Mouse (Mus musculus) CD4-positive, CD25-positive, alpha-beta regulatory T cell, adult 2 months (primary cell): ENCODE measurements around the gene Ankrd55.
"Not testable (repeated sequence)": the region's sequence is repeated elsewhere in the genome, so short reads cannot be mapped to it uniquely, and the experiment has no call there.

Experiments
- DNase-seq: peaks from one replicate; pipeline ENCODE4 v3.0.0-alpha.2; 2012; ENCODE audit warnings: low read depth, low spot score

Ankrd55 gene

DNA sequence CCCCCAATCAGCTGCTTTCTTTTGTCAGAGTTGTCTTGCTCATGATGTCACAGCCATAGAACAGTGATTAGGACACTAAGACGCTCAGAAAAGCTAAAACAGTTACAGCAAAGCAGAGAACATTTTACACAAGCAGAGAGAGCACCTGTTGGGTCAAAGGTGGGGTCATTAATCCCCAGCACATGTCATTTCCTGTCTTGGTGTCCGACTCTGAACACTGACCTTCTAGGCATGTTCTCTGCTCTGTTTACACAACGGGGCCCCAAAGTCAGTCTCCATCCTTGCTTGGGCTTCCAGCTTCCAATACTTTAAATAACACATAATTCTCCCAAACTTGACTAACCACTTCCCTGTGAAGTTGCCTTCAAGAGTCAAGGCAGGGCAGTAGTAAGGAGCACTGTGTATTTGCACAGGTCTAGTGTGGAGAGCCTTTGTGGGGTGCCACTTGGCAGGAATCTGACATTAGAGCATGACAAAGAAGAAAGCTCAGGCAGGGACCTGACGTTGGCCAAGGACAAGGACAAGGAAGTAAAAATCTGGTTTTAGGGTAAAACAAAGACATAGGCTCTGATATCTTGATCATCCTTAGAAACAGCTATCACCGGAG is 123.1 kb downstream of the Ankrd55 start:
- DNase-seq, result no peak

DNA sequence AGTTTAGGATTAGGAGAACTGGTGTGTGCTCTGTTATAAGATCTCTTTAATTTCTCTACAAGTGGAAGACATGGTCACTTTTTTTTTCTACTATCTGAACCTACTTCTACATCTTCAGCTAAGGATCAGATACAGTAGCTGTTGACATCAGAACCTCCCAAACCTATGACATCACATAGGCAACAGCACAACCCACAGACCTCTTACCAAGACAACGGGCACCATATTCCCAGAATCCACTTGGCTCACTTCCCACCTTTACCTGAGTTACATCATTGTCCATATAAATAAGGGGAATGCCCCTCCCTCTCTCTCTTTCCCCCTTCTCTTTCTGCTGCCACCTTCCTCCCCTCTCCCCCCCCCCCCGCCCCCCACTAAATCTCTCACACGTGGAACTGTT is 124.0 kb downstream of the Ankrd55 start:
- DNase-seq, result no peak

DNA sequence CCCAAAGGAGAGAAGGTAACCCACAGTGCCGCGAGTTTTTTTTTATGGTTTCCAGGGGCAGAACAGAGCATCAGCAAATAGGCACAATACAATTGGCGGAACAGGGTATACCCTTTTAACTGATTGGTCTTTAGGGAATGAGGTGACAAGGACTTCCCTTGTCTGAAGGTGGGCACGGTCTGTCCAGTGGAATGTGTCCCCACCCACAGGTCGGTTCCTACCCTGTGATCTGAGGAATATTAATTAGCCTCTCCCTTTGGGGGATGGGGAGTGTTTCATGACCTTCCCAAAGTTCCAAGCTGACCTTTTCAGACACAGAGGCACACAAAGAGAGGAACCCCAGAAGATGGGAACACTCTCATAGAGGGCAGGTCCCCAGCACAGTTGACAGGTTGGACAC is 124.6 kb downstream of the Ankrd55 start:
- DNase-seq, result no peak

DNA sequence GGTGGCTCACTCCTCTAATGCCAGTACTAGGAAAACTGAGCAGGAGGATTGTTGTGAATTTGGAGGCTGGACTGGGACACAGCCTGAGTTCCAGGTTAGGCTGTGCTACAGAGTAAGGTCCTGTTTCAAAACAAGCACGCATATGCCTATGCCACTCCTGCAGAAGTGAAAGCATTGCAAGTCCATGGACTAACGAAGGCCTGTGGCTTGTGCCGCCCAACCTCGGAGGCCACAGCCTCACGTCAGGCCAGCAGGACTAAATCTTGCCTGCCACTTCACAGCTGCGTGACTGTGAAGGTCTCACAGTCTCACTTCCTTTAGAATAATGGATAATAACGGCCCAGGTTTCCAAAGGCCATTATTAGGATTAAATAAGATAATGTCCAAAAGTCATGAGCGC is 125.4 kb downstream of the Ankrd55 start:
- DNase-seq, result no peak

DNA sequence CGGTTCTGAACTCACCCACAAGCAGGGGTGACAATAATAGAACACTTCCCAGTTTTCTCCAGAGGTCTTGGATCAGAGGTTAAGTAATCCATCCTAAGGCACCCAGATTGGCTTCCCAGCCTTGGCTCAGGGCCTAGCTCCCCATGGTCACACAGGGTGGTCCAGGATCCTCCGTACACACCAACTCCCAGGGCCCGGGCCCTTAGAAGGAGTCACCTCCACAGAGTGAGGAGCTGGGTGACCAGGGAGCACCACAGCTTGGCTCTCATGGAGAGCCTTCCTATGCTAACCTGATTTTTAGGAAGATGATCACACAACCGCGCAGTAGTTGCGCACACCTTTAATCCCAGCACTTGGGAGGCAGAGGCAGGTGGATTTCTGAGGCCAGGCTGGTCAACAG is 127.6 kb downstream of the Ankrd55 start:
- no peak for DNase-seq

DNA sequence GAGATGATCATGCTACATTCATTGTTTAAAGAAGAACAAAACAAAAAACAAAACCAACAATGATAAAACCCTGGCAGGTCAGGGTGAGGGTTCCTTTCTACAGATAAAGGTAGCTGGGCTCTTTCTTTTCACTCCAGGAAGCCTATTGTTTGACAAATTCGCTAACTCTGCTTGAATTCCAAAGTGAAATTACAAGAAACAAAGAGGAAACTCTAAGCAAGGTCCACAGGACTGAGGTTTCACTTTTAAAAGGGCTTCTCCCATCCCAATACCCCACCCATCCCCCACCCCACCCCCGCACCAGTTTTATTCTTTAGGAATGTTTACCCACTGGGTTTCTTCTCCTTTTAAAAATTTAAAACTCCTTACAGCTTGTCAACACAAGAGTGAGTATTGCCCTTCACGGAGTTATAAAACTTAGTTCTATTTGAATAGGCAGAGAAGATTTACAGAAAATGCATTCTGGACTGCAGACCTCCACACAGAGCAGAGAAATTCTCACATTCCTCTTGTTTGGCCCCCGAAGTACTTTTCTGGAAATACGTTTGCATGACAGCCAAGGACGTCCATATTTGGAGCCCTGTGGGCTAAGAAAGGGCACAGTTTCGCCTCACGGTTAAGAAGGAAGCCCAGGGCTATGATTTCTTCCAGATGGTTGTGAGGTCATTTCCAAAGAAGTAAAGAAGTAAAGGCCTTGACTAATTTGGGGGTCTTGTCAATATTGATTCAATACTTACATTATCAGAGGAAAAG is 128.3 kb downstream of the Ankrd55 start:
- peak; percentile 32 for DNase-seq

DNA sequence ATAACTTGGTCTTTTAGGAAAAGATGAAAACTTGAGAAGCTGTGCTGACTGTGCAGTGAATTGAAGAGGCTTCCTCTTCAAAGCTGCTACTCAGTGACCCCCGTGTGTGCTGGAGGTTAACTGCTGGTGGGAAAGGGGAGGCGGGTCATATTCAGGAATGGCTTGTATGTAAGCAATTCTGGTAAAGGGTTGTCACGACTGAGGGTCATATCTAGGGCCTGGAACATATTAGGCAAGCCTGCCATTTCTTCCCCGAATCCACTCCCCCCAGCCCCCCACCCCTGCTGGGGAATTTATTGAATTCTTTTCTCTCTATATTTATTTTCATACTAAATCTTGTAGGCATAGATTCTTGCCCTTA is 128.9 kb downstream of the Ankrd55 start:
- DNase-seq, result peak; percentile 39

DNA sequence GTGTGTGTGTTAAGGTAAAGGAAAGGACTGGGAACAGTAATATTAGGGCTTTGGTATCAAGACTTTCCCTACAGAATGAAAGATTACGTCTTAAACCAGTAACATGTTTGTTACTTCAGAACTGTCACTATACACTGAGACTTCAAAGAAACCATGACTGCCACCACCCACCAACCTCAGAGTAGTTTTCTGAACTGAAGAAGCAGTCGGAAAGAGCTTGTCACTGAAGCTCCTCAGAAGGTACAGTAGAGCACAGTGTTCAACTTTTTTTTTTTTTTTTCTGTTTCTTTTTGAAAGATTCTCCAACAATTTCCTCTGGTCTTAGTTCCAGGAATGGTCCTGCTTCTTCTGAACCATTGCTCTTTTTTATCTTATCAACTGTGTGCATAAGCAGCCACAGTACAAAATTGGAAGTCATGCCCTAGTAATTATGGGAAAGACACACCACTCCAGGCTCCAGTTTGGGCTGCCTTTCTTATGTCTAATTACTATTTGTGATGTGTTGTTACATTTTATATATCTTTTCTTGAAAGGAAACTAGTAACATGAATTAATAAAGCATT is 129.7 kb downstream of the Ankrd55 start:
- DNase-seq, result peak; percentile 88

DNA sequence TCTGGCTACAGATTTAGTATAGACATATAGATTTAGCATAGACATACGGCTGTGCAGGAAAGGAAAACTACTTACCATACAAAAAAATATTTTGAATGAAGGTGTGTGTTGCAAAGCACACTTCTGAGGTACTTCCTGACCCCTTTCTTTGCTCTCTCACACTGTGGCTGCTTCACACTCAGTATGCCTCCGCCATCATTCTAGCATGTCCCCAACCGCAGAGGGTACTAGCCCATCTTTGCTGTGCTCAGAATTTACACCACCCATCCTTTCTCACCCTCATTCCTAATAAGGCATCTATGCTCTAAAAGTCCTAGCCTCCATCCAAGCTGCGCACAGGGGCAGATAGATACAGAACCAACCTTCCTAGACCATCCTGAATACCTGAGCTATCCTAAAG is 130.3 kb downstream of the Ankrd55 start:
- DNase-seq, result peak; percentile 76

DNA sequence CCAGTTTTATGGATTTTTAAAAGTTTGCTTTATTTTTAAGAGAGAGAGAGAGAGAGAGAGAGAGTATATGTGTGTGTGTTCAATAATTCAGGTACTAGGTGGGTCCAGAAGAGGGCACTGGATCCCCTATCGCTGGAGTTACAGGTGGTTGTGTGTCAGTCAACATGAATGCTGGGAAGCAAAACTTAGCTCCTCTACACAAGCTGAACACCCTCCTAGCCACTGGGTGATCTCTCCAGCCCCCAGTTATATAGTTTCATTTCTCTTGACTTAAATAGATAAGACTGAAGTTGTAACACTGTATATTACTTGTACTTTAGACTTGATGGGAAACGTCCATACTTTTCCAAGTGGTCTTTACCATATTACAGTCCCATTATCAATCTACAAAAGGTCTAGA is 136.0 kb downstream of the Ankrd55 start:
- peak; percentile 82 for DNase-seq

DNA sequence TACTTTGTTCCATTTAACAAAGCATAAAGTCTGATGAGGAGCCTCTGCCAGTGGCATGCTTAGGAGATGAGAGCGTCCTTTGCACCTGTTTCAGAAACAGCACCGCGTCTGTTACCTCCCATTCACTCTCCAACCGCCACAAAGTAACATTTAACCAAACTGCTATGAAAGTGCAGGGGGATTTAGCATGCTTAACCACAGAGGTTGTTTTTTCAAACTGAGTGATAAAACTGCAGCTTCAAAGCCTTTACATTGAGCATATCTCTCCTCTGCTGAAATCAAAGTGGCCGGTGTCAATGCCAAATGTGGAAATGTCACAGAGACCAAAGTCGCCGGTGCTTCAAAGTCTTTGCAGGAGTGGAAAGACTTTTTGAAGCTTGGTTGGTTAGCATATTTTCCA is 136.4 kb downstream of the Ankrd55 start:
- DNase-seq, result peak; percentile 83

DNA sequence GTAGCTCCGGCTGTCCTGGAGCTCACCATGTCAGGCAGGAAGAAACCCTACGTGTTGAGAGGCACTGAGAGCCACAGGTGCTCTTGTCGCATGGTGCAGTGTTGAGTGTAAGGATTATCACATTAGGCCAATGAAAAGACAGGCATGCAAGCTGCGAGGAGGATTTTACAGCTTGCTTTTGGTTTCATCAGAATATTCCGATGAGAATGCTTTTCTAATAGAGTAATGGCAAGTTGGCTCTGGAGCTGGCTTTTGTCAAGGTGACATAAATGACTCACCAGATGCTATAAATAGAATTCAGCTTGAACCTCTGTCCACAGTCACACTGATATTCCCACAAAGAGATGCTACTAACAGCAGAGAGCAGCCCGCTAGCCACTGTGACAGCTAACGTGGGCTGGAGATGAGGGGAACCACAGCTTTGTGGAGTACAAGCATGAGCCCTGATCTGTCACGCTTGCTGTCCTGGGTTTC is 137.0 kb downstream of the Ankrd55 start:
- peak; percentile 66 for DNase-seq

DNA sequence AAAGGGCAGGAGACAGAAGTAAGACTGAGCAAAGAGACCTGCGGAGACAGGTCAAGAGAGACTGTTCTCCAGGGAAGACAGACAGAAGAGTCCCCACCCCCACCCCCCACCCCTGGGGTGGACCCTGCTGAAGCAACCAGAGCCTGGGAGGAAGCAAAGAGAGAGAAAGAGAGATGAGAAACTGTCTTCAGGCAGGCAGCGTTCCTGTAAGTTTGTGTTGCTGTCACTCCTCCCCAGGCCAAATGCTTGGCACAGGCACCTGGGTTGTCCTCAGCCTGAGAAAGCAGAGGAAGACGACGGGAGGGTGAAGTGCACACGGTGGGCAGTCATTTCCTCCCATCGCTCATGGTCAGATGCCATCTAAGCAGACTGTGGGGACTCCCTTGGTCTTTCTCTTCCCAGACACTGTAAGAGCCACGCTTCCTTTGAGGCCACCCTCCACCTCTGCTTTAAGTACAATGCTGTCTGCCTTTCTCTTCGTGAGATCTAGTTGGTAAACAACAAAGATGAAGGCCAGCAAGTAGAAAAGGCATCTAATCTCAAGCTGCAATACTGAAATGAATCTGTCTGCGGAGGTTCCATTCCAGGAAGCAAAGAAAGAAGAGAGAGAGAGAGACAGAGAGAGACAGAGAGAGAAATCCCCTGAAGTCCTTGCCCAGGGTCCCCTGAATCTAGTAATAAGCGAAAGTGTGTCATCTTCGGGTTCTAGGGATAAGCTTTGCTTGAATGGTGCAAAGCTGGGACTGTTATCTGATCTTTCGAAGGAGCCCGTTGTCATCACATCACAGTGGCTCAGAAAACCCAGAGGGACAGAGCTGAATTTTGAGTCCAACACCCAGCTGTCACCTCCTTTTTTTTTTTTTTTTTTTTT is 138.2 kb downstream of the Ankrd55 start:
- DNase-seq, result peak; percentile 70

DNA sequence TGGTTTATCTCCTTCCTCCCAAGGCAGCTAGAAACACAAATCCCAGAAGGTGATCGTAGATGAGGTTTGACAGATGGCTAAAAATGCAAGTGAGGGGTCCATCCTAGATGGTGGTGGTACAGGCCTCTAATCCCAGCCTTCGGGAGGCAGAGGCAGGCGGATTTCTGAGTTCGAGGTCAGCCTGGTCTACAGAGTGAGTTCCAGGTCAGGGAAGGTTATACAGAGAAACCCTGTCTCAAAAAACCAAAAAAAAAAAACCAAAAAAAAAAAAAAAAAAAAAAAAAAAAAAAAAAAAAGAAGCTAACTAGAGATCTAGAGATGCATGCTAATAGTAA is 138.9 kb downstream of the Ankrd55 start:
- not testable (repeated sequence) for DNase-seq

DNA sequence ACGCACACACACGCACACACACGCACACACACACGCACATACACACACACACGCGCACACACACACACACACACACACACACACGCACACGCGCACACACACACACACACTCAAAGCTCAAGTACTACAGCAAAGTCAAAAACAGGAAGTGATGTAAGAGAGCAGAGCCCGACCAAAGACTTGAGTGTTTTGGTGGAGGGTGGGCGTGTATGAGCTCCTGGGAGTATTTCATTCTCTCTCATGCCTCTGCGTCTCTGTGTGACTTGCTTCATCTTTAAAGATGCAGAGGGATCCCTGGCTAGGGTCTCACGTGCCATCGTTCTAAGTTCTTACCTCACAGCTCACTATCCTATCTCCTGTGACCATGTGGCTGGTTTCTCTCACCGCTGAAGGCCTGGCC is 139.3 kb downstream of the Ankrd55 start:
- DNase-seq, result peak; percentile 91

DNA sequence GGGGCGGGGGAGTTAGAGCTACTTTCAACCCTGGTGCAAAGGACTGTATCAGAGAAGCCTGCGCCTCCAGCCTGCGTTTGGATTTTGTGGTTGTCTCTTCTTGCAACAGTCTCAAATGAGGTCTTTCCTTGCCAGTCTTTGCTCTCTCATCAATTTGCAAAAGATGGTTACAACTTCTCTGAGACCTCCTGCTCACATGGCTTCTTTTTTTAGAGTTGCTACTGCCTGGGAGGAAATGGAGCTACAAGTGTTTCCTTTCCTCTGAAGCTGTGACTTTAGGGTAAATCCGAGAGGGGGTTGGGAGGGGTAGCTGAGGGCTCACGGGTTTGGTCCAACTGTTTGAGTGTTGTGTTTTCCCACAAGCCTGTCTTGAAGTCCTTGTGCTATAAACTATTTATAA is 145.0 kb downstream of the Ankrd55 start:
- DNase-seq, result peak; percentile 73
